Mouse (Mus musculus) midbrain, embryonic 14.5 days (tissue): ENCODE measurements around the gene Slc44a4. TPM values are rescaled to one million over a fixed set of nuclear protein-coding genes. Genes with fewer than 3 reads are reported as not detected.
A peak's percentile ranks its signal among the peaks of the same experiment; 100 is the strongest.

ENCODE experiments used
- ATAC-seq: fragments of 200-750 bp; cut with Nextera tagmentation; 2 replicates; pipeline ENCODE4 v1.8.0; 2017; ENCODE audit warnings: moderate number of reproducible peaks, moderate library complexity; ENCODE audit not compliant: low FRiP score, low TSS enrichment
- DNase-seq: peaks from one replicate; pipeline ENCODE4 v3.0.0-alpha.2; 2015
- H3K27ac ChIP-seq: fragments of 300-500 bp; sonication (generic); replicated peaks from 2 replicates; pipeline ENCODE4 v1.5.1; 2014; ENCODE audit warnings: mild to moderate bottlenecking, low read depth, low read length, moderate library complexity
- H3K27me3 ChIP-seq: fragments of 300-500 bp; sonication (generic); 2 replicates; pipeline ENCODE4 v1.6.1; 2014; ENCODE audit warnings: low read length, control low read depth, mixed read lengths; ENCODE audit not compliant: control insufficient read depth, insufficient read depth
- H3K36me3 ChIP-seq: fragments of 300-500 bp; sonication (generic); 2 replicates; pipeline ENCODE4 v1.6.1; 2014; ENCODE audit warnings: low read length, control low read depth; ENCODE audit not compliant: control insufficient read depth, insufficient read depth
- H3K4me1 ChIP-seq: fragments of 300-500 bp; sonication (generic); 2 replicates; pipeline ENCODE4 v1.6.1; 2014; ENCODE audit warnings: mild to moderate bottlenecking, antibody characterized with exemption, low read length, control low read depth; ENCODE audit not compliant: control insufficient read depth, insufficient read depth
- H3K4me2 ChIP-seq: fragments of 300-500 bp; sonication (generic); 2 replicates; pipeline ENCODE4 v1.6.1; 2014; ENCODE audit warnings: mild to moderate bottlenecking, low read length, moderate library complexity
- H3K4me3 ChIP-seq: fragments of 300-500 bp; sonication (generic); replicated peaks from 2 replicates; pipeline ENCODE4 v1.5.1; 2014; ENCODE audit warnings: low read depth, low read length
- H3K9ac ChIP-seq: fragments of 300-500 bp; sonication (generic); replicated peaks from 2 replicates; pipeline ENCODE4 v1.6.1; 2014; ENCODE audit warnings: mild to moderate bottlenecking, low read length, moderate library complexity
- H3K9me3 ChIP-seq: fragments of 300-500 bp; sonication (generic); 2 replicates; pipeline ENCODE4 v1.6.1; 2016; ENCODE audit warnings: low read length, control low read depth, mixed read lengths; ENCODE audit not compliant: control insufficient read depth
- WGBS: fragments of 180-500 bp; shearing (Covaris S2); extraction: QIAGEN DNeasy Blood & Tissue Kit; methylation state at CpG from one replicate; pipeline ENCODE4 v1.1.7; 2014; 5-methylcytosine and 5-hydroxymethylcytosine counted together
- polyA plus RNA-seq: library from polyadenylated mRNA; unstranded; fragments of >200 nt; fragmentation: Nextera tagmentation; extraction: Ambion mirVana; gene quantifications from 2 replicates; pipeline ENCODE4 v1.2.1, GENCODE M21; 2014

The Slc44a4 gene
- polyA plus RNA-seq, 1 experiment from 2014 or later = not detected

DNA sequence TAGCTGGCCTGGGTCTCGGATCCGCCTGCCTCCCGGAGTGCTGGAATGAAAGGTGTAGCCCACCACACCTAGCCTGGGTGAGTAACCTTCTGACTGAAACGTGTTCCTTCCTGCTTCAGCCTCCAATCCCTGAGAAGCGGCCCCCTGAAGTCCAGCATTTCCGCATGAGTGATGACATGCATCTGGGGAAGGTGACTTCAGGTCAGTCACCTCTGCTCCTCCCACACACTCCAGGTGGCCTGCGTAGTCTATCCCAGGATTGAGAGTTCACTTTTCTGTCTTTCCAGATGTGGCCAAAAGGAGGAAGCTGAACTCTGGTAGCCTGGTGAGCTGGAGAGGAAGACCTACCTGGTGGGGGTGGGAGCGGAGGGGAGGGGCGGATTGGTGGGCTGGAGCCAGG is 11.4 kb upstream of the Slc44a4 start:
- DNase-seq = no peak
- WGBS = 92% methylated on average over 9 of the region's 9 CpGs
- peaks cover 7% of the 10 kb centered on the region for H3K4me1 ChIP-seq
- no peaks in the 10 kb centered on the region for H3K9me3 ChIP-seq
- H3K27ac ChIP-seq = no peak overlapping the region
- ATAC-seq = no peak
- H3K9ac ChIP-seq = no peak overlapping the region
- H3K4me2 ChIP-seq = no peak overlapping the region
- H3K27me3 ChIP-seq = no peaks in the 10 kb centered on the region
- no peak overlapping the region for H3K4me3 ChIP-seq
- H3K36me3 ChIP-seq = peaks cover 63% of the 10 kb centered on the region

DNA sequence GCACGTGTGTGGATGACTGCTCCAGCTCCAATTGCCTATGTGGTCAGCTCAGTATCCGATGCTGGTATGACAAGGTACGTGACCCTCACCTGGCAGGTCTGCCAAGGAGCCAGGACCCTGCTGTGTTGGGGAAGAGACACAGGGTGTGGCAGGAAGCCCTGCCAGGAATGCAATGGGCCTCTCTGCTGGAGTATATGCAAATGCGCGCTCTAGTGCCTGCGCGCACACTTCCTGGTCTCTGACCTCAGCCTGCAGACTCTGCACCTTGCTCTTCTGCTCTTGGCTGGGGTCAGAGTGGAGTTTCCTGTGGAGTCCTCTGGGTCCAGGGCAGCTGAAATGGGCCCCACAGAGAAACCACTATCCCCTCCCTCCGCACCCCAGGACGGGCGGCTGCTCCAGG is 3.3 kb upstream of the Slc44a4 start:
- no peak for DNase-seq
- 90% methylated on average over 10 of the region's 10 CpGs for WGBS
- Histone ChIP-seq H3K4me1 (no peaks in the 10 kb centered on the region), H3K27me3 (no peaks in the 10 kb centered on the region), H3K36me3 (peaks cover 82% of the 10 kb centered on the region), H3K4me2 (no peak overlapping the region), H3K27ac (no peak overlapping the region), H3K4me3 (no peak overlapping the region), H3K9me3 (no peaks in the 10 kb centered on the region), H3K9ac (no peak overlapping the region)
- no peak for ATAC-seq

DNA sequence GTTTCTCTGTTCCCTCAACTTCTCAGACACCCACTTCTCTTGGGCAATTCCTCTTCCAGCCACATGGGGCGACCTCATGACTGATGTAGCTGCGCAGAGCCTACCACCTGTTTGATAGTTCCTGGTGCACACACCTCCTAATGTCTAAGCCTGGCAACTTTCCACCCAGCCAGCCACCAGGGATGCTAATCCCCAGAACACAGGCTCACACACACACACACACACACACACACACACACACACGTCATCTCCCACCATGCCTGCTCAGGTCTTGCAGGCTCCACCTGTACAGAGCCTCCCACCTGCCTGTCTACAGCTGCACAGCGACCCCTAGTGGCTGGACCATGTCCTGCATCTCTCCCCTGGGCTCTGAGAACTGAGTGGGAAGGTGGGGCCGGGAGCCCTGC is 2.3 kb upstream of the Slc44a4 start:
- H3K9me3 ChIP-seq = no peaks in the 10 kb centered on the region
- no peak overlapping the region for H3K9ac ChIP-seq
- H3K27me3 ChIP-seq = no peaks in the 10 kb centered on the region
- no peak overlapping the region for H3K4me2 ChIP-seq
- DNase-seq (peak; percentile 77), ATAC-seq (peak; percentile 49; the same call in 1 of the 2 replicates)
- H3K27ac ChIP-seq = no peak overlapping the region
- H3K4me1 ChIP-seq = no peaks in the 10 kb centered on the region
- WGBS = 43% methylated on average over 5 of the region's 5 CpGs
- peaks cover 72% of the 10 kb centered on the region for H3K36me3 ChIP-seq
- no peak overlapping the region for H3K4me3 ChIP-seq

DNA sequence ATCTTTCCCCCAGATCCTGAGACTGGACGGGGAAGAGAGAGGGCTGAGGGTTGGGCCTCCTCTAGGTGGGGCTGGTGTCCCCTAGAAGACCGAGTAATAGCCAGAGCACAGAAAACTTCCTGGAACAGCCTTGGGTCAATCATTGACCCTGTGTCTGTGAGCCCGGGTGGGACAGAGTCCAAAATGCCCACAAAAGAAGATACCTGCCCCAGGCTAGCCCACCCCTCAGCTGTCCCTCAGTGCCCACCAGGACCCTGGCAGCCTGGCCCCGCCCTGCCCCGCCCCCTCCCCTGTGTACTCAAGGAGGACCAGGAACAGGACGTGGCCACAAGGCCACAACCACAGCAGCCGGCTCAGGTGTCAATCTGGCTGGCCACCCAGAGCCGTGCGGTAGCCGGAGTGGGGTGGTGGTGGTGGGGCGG is 1.2 kb downstream of the Slc44a4 start:
- Histone ChIP-seq H3K4me3 (no peak overlapping the region), H3K36me3 (peaks cover 38% of the 10 kb centered on the region), H3K27me3 (no peaks in the 10 kb centered on the region), H3K4me2 (no peak overlapping the region), H3K27ac (no peak overlapping the region), H3K4me1 (no peaks in the 10 kb centered on the region), H3K9ac (no peak overlapping the region), H3K9me3 (no peaks in the 10 kb centered on the region)
- DNase-seq (peak; percentile 17), ATAC-seq (no peak)
- 27% methylated on average over 11 of the region's 11 CpGs for WGBS

DNA sequence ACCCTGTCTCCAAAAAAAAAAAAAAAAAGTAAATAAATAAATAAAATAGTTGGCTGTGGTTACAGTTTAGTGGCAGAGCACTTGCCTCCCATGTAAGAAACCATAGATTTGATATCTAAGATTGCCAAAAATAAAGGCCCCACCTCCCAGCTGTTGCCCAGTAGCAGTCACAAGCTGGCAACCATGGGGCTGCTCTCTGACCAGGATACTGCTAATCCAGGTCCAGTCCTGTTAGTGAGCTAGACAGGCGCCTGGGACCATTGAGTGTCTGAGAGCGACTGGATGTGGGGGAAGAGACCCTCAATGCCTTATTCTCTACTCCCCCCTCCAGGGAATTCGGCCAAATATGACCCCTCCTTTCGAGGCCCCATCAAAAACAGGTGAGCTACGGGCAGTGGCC is 2.0 kb downstream of the Slc44a4 start:
- Histone ChIP-seq H3K4me1 (no peaks in the 10 kb centered on the region), H3K9me3 (no peaks in the 10 kb centered on the region), H3K9ac (no peak overlapping the region), H3K4me2 (no peak overlapping the region), H3K27ac (no peak overlapping the region), H3K27me3 (no peaks in the 10 kb centered on the region), H3K36me3 (peaks cover 29% of the 10 kb centered on the region), H3K4me3 (no peak overlapping the region)
- no peak for DNase-seq
- 89% methylated on average over 5 of the region's 5 CpGs for WGBS
- ATAC-seq = no peak

- Histone ChIP-seq H3K27ac (no peak overlapping the region), H3K9ac (no peak overlapping the region), H3K36me3 (peaks cover 20% of the 10 kb centered on the region), H3K9me3 (no peaks in the 10 kb centered on the region), H3K27me3 (no peaks in the 10 kb centered on the region), H3K4me1 (no peaks in the 10 kb centered on the region), H3K4me2 (no peak overlapping the region), H3K4me3 (no peak overlapping the region)
- ATAC-seq = no peak
- no peak for DNase-seq
- WGBS = 83% methylated on average over 9 of the region's 9 CpGs
Observed at GRCm38 (mm10) chr17:34917188-34917587, 2.9 kb downstream of the Slc44a4 start.

DNA sequence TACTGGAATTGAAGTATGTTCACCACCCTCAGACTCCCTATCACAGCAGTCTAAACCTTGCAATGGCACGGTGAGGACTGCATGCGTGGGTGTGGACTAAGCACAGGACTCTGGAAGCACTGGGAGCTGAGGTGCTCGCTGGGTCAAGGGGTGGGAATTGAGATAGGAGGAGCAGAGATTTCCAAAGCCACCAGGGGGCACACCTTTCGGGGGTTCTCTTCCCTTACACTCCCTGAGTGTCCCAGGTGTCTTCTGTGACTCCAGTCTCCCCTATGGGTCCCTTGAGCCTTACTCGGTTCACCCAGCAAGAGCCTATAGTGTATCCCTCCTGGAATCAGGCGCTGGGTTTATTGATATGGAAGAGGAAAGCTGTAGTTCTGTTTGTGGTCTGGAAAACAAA is 8.7 kb downstream of the Slc44a4 start:
- Histone ChIP-seq H3K9me3 (no peaks in the 10 kb centered on the region), H3K27ac (no peak overlapping the region), H3K4me1 (no peaks in the 10 kb centered on the region), H3K9ac (no peak overlapping the region), H3K4me2 (no peak overlapping the region), H3K27me3 (no peaks in the 10 kb centered on the region), H3K4me3 (no peak overlapping the region), H3K36me3 (no peaks in the 10 kb centered on the region)
- no peak for ATAC-seq
- DNase-seq = no peak
- WGBS = 55% methylated on average over 6 of the region's 6 CpGs

- H3K4me1 ChIP-seq = no peaks in the 10 kb centered on the region
- no peak overlapping the region for H3K4me2 ChIP-seq
- no peak for ATAC-seq
- no peaks in the 10 kb centered on the region for H3K9me3 ChIP-seq
- no peaks in the 10 kb centered on the region for H3K27me3 ChIP-seq
- H3K9ac ChIP-seq = no peak overlapping the region
- DNase-seq = no peak
- H3K27ac ChIP-seq = no peak overlapping the region
- no peak overlapping the region for H3K4me3 ChIP-seq
- H3K36me3 ChIP-seq = no peaks in the 10 kb centered on the region
- 61% methylated on average over 5 of the region's 5 CpGs for WGBS
Observed at GRCm38 (mm10) chr17:34924258-34924657, 10.0 kb downstream of the Slc44a4 start.

GRCm38 (mm10) chr17:34927306-34928019 is 13.2 kb downstream of the Slc44a4 start:
- no peak for DNase-seq
- Histone ChIP-seq H3K9ac (no peak overlapping the region), H3K9me3 (no peaks in the 10 kb centered on the region), H3K4me2 (no peak overlapping the region), H3K36me3 (no peaks in the 10 kb centered on the region), H3K27me3 (no peaks in the 10 kb centered on the region), H3K27ac (no peak overlapping the region), H3K4me1 (peaks cover 10% of the 10 kb centered on the region), H3K4me3 (no peak overlapping the region)
- 87% methylated on average over 18 of the region's 18 CpGs for WGBS
- no peak for ATAC-seq
